Mouse (Mus musculus) thymus, adult 2 months (tissue): ENCODE measurements around the gene Gprasp2.

Source experiments
- CTCF ChIP-seq: fragments of 200-500 bp; IDR thresholded peaks from 2 replicates; pipeline ENCODE4 v1.5.1; 2012; ENCODE audit warnings: mild to moderate bottlenecking, control low read depth, low read length, moderate library complexity, borderline replicate concordance; ENCODE audit not compliant: control insufficient read depth, poor library complexity, insufficient read depth; ENCODE audit errors: extremely low read depth
- POLR2A ChIP-seq: fragments of 200-500 bp; IDR thresholded peaks from 2 replicates; pipeline ENCODE4 v1.6.1; 2012; ENCODE audit warnings: mild to moderate bottlenecking, low read length, control low read depth, moderate library complexity; ENCODE audit not compliant: control insufficient read depth, poor library complexity, insufficient read depth; ENCODE audit errors: extremely low read depth

DNA sequence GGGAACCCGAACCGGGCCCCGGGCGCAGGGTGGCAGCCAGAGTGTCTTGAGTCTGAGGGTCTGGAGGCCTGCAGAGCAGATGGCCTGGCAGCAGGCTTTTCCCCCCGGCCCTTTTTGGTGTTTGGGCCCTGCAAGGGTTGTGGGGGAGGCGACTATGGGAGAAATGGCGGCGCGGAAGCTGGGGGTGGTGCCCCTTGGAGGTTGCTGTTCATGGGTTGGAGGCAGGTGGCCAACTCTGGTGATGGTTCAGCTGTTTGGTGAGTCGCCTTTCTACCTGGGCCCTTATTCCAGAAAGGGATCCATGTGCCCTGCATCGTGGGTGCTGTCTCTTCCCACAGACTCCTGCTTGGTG lies 47.4 kb downstream of the Gprasp2 start:
- TF ChIP-seq CTCF, result no peak
- no peak for TF ChIP-seq POLR2A
